Mouse (Mus musculus): ENCODE measurements around the gene Caskin2. TPM values are rescaled to one million over a fixed set of nuclear protein-coding genes. Genes with fewer than 3 reads are reported as not detected.
A peak's percentile ranks its signal among the peaks of the same experiment; 100 is the strongest.

Caskin2 gene
- polyA plus RNA-seq, 1 experiment from 2014 or later = 5.7 TPM

DNA sequence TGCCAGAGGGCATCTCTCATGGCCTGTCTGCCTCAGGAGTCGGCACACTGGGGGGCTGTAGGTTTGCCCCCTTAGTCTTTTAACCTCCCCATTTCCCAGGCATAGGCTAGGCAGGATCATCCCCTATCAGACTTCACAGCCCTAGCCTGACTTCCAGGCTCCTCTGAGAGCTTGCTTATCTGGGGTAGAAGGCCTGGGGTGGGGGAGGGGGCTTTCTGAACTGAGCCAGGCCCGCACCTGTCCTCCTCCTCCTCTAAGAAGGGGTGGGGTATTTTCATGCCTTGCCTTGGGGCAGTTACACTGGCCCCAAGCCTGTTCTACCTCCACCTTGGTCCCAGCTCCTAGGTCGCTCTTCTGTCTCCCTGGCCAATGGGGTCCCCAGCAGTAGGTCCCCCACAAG lies 18.1 kb upstream of the Caskin2 start:
- H3K9ac ChIP-seq = 0 out of 2 replicates have a peak overlapping the region, but pooled peaks have one; percentile 15
- H3K4me1 ChIP-seq (replicated peaks) = peaks cover 65% of the 10 kb centered on the region

DNA sequence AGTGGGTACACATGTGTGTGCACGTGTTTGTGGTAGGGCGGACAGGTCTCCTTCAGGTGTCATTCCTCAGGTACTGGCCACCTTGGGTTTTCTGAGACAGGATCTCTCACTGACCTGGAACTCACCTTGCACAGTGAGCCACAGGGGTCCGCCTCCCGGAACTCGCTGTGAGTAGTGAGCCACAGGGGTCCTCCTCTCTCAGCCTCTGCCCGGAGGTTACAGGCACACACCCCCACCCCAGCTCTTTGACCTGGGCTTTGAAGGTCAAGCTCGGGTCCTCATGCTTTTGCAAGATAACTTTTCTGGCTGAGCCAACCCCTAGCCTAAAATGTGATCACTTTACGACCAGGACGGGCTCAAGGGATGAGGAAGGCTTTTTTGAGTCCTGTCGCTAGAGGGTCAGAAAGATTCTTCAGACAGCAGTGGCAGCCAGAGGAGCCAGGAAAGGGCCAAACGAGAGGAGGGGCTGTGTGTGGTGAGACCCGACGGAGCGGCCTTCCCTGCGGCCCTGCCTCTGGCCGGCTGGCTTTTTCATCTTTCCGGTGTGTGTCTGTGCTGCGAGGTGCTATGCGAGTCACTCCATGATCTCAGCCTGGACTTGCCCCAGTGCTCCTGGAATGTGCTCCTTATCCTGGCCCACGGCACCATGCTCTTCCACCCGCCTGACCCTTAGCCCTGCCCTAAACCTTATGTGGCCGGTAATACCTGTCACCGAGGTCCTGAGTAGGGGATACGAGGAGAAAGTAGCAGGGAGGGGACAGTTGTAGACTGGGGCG lies 17.3 kb upstream of the Caskin2 start:
- H3K36me3 ChIP-seq (replicated peaks) = no peaks in the 10 kb centered on the region
- peak overlapping the region; percentile 50 for H3K4me2 ChIP-seq
- 44% methylated on average over 25 of the region's 25 CpGs for WGBS (ENCODE audit: insufficient replicate concordance)
- H3K4me3 ChIP-seq (replicated peaks) = no peak overlapping the region
- ATAC-seq (ENCODE audit: insufficient read depth) = no peak
- peak overlapping the region; percentile 81 for H3K27ac ChIP-seq (replicated peaks)
- H3K4me1 ChIP-seq (replicated peaks) = peaks cover 72% of the 10 kb centered on the region
- H3K9me3 ChIP-seq (replicated peaks) = no peaks in the 10 kb centered on the region
- H3K9ac ChIP-seq = 0 out of 2 replicates have a peak overlapping the region, but pooled peaks have one; percentile 15
- peaks cover 12% of the 10 kb centered on the region; the same call in 1 of the 2 replicates for H3K27me3 ChIP-seq

More for the DNA sequence above, 18.1 kb upstream of the Caskin2 start:
- Histone ChIP-seq H3K36me3 (replicated peaks) (no peaks in the 10 kb centered on the region), H3K4me3 (replicated peaks) (peak overlapping the region; percentile 22), H3K9me3 (replicated peaks) (no peaks in the 10 kb centered on the region), H3K4me2 (peak overlapping the region; percentile 50), H3K27ac (replicated peaks) (peak overlapping the region; percentile 81), H3K27me3 (peaks cover 12% of the 10 kb centered on the region; the same call in 1 of the 2 replicates)
- peak; percentile 32 for ATAC-seq (ENCODE audit: insufficient read depth)
- WGBS (ENCODE audit: insufficient replicate concordance) = 33% methylated on average over 3 of the region's 3 CpGs

DNA sequence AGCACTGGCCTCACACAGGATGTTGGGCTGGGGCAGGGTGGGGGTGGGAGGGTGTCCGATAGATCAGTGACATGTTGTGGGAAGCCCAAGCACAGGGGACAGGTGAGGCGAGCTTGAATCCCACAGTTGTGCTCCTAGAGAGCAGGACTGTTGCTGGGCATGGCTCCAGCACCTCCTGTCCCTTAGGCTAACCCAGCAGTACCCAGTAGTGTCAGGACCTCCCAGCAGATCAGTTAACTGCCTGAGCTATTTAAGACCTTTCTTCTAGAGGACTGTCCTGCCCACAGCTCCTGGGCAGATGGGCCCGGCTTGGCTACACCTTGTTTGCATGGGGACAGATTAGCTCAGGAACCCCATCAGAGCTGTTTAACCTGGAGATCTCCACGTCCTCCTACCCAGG lies 15.6 kb upstream of the Caskin2 start:
- Histone ChIP-seq H3K9me3 (replicated peaks) (no peaks in the 10 kb centered on the region), H3K4me3 (replicated peaks) (no peak overlapping the region), H3K27ac (replicated peaks) (no peak overlapping the region), H3K4me2 (no peak overlapping the region), H3K4me1 (replicated peaks) (peaks cover 84% of the 10 kb centered on the region), H3K36me3 (replicated peaks) (no peaks in the 10 kb centered on the region), H3K9ac (no peak overlapping the region), H3K27me3 (peaks cover 22% of the 10 kb centered on the region)
- ATAC-seq (ENCODE audit: insufficient read depth) = no peak
- WGBS (ENCODE audit: insufficient replicate concordance) = 45% methylated on average over 4 of the region's 4 CpGs

DNA sequence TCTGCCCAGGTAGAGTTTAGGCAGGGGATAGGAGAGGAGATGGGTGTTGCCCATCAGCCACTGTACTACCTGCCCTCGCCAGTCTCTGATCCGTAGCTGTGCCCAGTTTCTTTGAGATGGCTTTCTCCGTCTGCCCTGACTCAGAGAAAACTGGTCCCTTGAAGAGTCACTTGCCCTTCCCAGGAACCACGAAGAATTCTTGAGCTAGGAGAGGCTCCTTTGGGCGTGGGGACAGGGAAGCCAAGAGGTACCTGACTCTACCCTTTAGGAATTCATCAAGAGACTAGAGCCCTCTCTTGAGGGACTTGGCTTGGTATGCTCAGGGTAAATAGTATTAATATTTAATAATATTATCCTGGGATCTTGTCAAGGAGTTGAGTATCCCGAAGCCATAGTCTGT lies 14.2 kb upstream of the Caskin2 start:
- H3K4me2 ChIP-seq = no peak overlapping the region

DNA sequence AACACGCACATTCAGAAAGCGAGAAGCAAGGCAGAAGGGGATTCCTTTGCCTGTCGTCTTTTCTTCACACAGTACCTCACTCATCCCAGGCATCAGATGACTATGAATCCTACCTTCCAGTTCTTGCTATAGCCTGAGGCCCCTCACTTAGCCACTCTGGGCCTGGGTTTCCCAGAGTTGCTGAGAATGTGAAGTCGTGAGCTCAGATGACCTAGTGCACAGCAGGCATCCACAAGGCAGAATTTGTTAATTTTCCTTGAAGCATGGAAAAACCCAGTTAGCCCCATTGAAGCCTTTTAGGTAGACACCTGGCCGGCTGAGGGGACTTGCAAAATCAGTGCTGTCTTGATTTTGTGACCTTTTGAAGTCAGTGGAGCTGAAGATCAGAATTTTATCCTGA lies 13.0 kb upstream of the Caskin2 start:
- peaks cover 70% of the 10 kb centered on the region for H3K4me1 ChIP-seq (replicated peaks)
- H3K27me3 ChIP-seq = peaks cover 22% of the 10 kb centered on the region
- ATAC-seq (ENCODE audit: insufficient read depth) = no peak
- H3K4me3 ChIP-seq (replicated peaks) = no peak overlapping the region
- H3K27ac ChIP-seq (replicated peaks) = no peak overlapping the region
- H3K9me3 ChIP-seq (replicated peaks) = no peaks in the 10 kb centered on the region
- no peak overlapping the region for H3K4me2 ChIP-seq
- H3K9ac ChIP-seq = no peak overlapping the region
- WGBS (ENCODE audit: insufficient replicate concordance) = 65% methylated on average over 5 of the region's 5 CpGs
- 0 out of 2 replicates have a peak, but pooled peaks cover 8% of the 10 kb centered on the region for H3K36me3 ChIP-seq (replicated peaks)

More for the DNA sequence above, 14.2 kb upstream of the Caskin2 start:
- Histone ChIP-seq H3K27me3 (peaks cover 22% of the 10 kb centered on the region), H3K36me3 (replicated peaks) (0 out of 2 replicates have a peak, but pooled peaks cover 1% of the 10 kb centered on the region), H3K9me3 (replicated peaks) (no peaks in the 10 kb centered on the region), H3K4me1 (replicated peaks) (peaks cover 81% of the 10 kb centered on the region), H3K4me3 (replicated peaks) (no peak overlapping the region), H3K9ac (no peak overlapping the region), H3K27ac (replicated peaks) (no peak overlapping the region)
- no peak for ATAC-seq (ENCODE audit: insufficient read depth)
- 66% methylated on average over 6 of the region's 6 CpGs for WGBS (ENCODE audit: insufficient replicate concordance)

DNA sequence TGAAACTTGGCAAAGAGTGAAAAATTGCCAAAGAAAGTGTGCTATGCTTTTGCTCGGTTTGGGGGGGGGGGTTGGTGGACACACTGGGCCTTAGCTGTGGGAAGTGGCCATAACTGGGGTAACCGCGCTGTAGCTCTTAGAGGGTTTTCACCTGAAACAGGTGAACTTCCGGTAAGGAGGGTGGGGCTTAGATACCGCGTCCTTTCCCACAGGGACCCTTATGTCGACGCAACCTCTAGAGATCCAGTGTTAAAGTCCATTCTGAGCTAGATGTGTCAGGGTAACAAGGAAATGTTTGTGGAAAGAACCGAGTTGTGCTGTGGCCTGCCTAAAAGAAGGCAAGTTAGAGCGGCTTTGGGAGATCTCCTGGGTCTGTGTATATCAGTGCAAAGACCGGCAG lies 11.4 kb upstream of the Caskin2 start:
- Histone ChIP-seq H3K27ac (replicated peaks) (0 out of 2 replicates have a peak overlapping the region, but pooled peaks have one; percentile 74), H3K9me3 (replicated peaks) (no peaks in the 10 kb centered on the region), H3K36me3 (replicated peaks) (peaks cover 16% of the 10 kb centered on the region), H3K4me2 (peak overlapping the region; percentile 99), H3K27me3 (peaks cover 22% of the 10 kb centered on the region), H3K4me1 (replicated peaks) (peaks cover 53% of the 10 kb centered on the region), H3K9ac (peak overlapping the region; percentile 76), H3K4me3 (replicated peaks) (peak overlapping the region; percentile 75)
- WGBS (ENCODE audit: insufficient replicate concordance) = 23% methylated on average over 11 of the region's 11 CpGs
- ATAC-seq (ENCODE audit: insufficient read depth) = no peak

DNA sequence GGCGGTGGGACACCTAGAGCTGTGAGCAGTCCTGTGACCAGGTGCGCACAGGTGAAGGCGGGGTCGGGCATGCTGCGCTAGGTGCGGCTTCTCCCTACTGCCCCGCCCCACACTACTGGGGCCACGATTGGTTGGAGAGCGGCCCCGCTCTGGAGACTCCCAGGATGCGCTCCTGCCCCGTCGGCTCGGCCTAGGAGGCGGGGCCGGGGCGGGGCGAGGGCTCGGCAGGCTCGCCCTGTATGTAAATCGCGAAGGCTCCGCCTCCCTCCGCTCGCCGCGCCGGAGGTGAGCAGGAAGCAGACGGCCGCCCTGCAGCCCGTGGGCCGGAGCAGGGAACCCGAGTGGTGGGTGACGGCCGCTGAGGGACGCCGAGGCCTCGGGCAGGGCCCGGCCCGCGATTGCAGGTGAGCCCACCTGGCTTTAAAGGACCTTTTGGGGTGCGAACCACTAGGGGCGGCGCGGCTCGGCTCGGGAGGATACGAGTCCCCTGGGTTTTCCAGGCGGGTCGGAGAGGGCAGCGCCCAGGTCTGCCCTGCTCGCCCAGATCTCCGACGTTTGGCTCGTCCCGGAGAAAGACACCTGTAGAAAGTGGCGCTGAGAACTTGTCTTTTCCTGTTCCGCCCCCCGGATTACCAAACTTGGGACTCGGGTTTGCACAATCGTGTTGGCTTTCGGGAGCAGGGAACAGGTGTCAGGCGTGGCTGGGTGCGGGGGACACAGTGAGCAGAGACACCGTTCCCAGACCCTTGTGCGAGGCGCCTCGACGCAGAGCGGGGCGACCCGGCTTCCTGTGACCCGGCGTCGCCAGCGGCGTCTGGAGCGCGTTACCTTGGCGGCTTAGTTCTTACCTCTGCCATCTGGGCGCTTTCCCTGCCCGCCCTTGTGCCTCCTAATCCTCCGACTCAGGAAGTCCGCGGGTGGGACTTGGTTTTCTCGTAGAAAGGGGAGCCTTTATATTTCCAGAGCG lies 10.6 kb upstream of the Caskin2 start, which contains the start of gene Llgl2:
Llgl2 (plus strand) TSS at position 276 of the 967 bp plus-strand sequence.
- H3K9me3 ChIP-seq (replicated peaks) = no peaks in the 10 kb centered on the region
- peak within 1 kb of the TSS; percentile 74 for H3K27ac ChIP-seq (replicated peaks)
- peak; percentile 96 for ATAC-seq (ENCODE audit: insufficient read depth)
- H3K4me1 ChIP-seq (replicated peaks) = peaks cover 46% of the 10 kb centered on the region
- H3K4me2 ChIP-seq = peak within 1 kb of the TSS; percentile 99
- peak within 1 kb of the TSS; percentile 76 for H3K9ac ChIP-seq
- H3K4me3 ChIP-seq (replicated peaks) = peak within 1 kb of the TSS; percentile 75
- WGBS (ENCODE audit: insufficient replicate concordance) = under 1% methylated on average over 87 of the region's 87 CpGs
- peaks cover 22% of the 10 kb centered on the region for H3K27me3 ChIP-seq
- peaks cover 18% of the 10 kb centered on the region for H3K36me3 ChIP-seq (replicated peaks)

DNA sequence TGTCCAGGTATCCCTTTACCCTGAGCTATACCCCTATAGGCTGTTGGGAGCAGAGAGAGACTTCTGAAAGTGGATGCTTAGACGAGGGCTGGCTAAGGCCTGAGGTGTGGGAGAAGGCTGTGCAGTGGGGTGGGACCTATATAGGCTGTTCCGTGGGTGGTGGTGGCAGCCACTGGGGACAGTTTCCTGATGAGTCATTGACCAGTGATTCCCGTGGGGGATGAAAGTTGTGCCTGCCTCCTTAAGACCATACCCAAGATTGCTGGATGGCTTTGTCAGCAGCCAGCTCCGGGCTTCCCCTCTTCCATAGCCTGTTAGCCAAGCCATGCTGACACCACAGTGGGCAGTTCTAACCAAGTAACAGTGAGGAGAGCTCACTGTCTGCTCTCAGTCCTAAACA lies 7.6 kb upstream of the Caskin2 start:
- WGBS (ENCODE audit: insufficient replicate concordance) = 58% methylated on average over 4 of the region's 4 CpGs
- ATAC-seq (ENCODE audit: insufficient read depth) = no peak
- Histone ChIP-seq H3K4me3 (replicated peaks) (no peak overlapping the region), H3K27me3 (peaks cover 10% of the 10 kb centered on the region), H3K36me3 (replicated peaks) (peaks cover 36% of the 10 kb centered on the region), H3K9me3 (replicated peaks) (no peaks in the 10 kb centered on the region), H3K4me2 (no peak overlapping the region), H3K9ac (no peak overlapping the region), H3K4me1 (replicated peaks) (peaks cover 34% of the 10 kb centered on the region), H3K27ac (replicated peaks) (no peak overlapping the region)

DNA sequence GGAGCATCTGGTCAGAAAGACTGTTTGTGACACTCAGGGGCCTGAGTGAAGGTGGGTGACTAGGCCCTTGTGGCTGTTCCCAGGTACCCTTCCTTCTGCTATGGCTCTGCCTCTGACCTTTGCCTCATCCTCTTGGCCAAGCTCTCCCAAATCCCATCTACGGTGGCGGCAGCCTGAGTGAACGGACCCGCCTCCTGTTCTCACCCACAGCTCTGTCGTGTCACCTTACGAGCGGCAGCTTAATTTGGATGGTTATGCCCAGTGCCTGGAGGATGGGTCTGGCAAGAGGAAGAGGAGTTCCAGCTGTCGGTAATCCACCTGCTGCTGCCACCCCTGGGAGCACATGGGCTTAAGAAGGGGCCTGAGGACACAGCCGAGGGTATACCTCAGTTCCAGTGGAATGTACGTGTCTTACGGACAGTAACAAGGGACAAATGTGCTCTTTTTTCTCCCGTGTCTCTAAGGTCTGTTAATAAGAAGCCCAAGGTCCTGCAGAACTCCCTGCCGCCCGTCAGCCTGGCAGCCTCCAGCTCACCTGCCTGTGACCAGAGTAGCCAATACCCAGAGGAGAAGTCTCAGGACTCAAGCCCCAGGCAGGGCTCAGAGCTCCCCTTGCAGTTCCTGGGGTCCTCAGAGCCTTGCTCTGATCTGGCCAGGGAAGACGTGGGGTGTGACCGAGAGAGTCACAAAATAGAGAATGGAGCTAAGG lies 6.6 kb upstream of the Caskin2 start:
- no peak for ATAC-seq (ENCODE audit: insufficient read depth)
- Histone ChIP-seq H3K9ac (no peak overlapping the region), H3K9me3 (replicated peaks) (no peaks in the 10 kb centered on the region), H3K4me1 (replicated peaks) (peaks cover 35% of the 10 kb centered on the region), H3K4me3 (replicated peaks) (no peak overlapping the region), H3K4me2 (no peak overlapping the region), H3K27me3 (peaks cover 7% of the 10 kb centered on the region; the same call in 1 of the 2 replicates), H3K36me3 (replicated peaks) (peaks cover 36% of the 10 kb centered on the region), H3K27ac (replicated peaks) (no peak overlapping the region)
- 81% methylated on average over 16 of the region's 16 CpGs for WGBS (ENCODE audit: insufficient replicate concordance)

DNA sequence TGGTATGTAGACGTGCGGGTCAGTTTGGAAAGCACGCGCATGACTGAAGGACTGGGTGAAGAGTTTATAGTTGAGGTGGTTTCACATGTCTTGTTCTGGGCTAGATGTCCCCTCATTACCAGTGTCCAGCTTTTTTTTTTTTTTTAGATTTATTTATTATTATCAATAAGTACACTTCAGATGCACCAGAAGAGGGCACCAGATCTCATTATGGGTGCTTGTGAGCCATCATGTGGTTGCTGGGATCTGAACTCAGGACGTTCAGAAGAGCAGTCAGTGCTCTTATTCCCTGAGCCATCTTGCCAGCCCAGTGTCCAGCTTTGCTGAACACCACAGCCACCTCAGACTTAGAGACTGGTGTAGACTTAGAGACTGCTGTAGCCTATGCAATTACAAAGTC lies 3.9 kb upstream of the Caskin2 start:
- no peak for ATAC-seq (ENCODE audit: insufficient read depth)
- H3K4me3 ChIP-seq (replicated peaks) = no peak overlapping the region
- H3K4me1 ChIP-seq (replicated peaks) = peaks cover 36% of the 10 kb centered on the region
- no peaks in the 10 kb centered on the region for H3K9me3 ChIP-seq (replicated peaks)
- no peaks in the 10 kb centered on the region for H3K27me3 ChIP-seq
- H3K36me3 ChIP-seq (replicated peaks) = peaks cover 32% of the 10 kb centered on the region
- H3K9ac ChIP-seq = no peak overlapping the region
- no peak overlapping the region for H3K27ac ChIP-seq (replicated peaks)
- no peak overlapping the region for H3K4me2 ChIP-seq
- 81% methylated on average over 5 of the region's 5 CpGs for WGBS (ENCODE audit: insufficient replicate concordance)
